Mouse (Mus musculus) small intestine, adult 2 months (tissue): ENCODE data around the gene Msi2. TPM values are rescaled to one million over a fixed set of nuclear protein-coding genes. Genes with fewer than 3 reads are reported as not detected.

Experiments used
- H3K27ac ChIP-seq: fragments of 200-500 bp; 2 replicates; pipeline ENCODE4 v1.5.1; 2012; ENCODE audit warnings: low read depth, low read length, control low read depth, inconsistent platforms; ENCODE audit not compliant: insufficient read depth
- H3K27me3 ChIP-seq: fragments of 200-500 bp; 2 replicates; pipeline ENCODE4 v1.6.1; 2012; ENCODE audit warnings: mild to moderate bottlenecking, moderate library complexity, low read length, inconsistent platforms; ENCODE audit not compliant: control insufficient read depth, insufficient read depth
- H3K36me3 ChIP-seq: fragments of 200-500 bp; 2 replicates; pipeline ENCODE4 v1.6.1; 2012; ENCODE audit warnings: mild to moderate bottlenecking, low read length, control low read depth, inconsistent platforms; ENCODE audit not compliant: control insufficient read depth, insufficient read depth
- H3K4me1 ChIP-seq: fragments of 200-500 bp; 2 replicates; pipeline ENCODE4 v1.6.1; 2012; ENCODE audit warnings: low read length, inconsistent platforms, mixed read lengths; ENCODE audit not compliant: control insufficient read depth, insufficient read depth, insufficient read length
- H3K4me3 ChIP-seq: fragments of 200-500 bp; 2 replicates; pipeline ENCODE4 v1.5.1; 2012; ENCODE audit warnings: low read depth, mild to moderate bottlenecking, control low read depth, inconsistent platforms, low read length, moderate library complexity
- CTCF ChIP-seq: fragments of 200-500 bp; IDR thresholded peaks from 2 replicates; pipeline ENCODE4 v1.5.1; 2012; ENCODE audit warnings: low read depth, mild to moderate bottlenecking, control low read depth, inconsistent platforms, low read length, moderate library complexity, mixed read lengths; ENCODE audit not compliant: insufficient replicate concordance, insufficient read length; ENCODE audit errors: extremely low read depth
- POLR2A ChIP-seq: fragments of 200-500 bp; IDR thresholded peaks from 2 replicates; pipeline ENCODE4 v1.6.1; 2012; ENCODE audit warnings: low read depth, mild to moderate bottlenecking, control low read depth, inconsistent platforms, low read length, moderate library complexity
- WGBS: fragments of 180-500 bp; shearing (Covaris S2); methylation state at CpG from one replicate; pipeline ENCODE4 v1.1.7; 2018; 5-methylcytosine and 5-hydroxymethylcytosine counted together
- polyA plus RNA-seq: library from polyadenylated mRNA; depleted of rRNA; stranded (reverse); fragments of >200 nt; gene quantifications from 2 replicates; pipeline ENCODE4 v1.2.3, GENCODE M21; 2012

The Msi2 gene
- polyA plus RNA-seq, 1 experiment, result 8.8 TPM

GRCm38 (mm10) chr11:88605771-88606170 is 112.5 kb downstream of the Msi2 start:
- no peak for TF ChIP-seq POLR2A
- TF ChIP-seq CTCF, result no peak
- no peaks in the 10 kb centered on the region; the same call in 1 of the 2 replicates for H3K36me3 ChIP-seq
- no peak overlapping the region for H3K27ac ChIP-seq

GRCm38 (mm10) chr11:88605098-88605525 is 113.2 kb downstream of the Msi2 start:
- H3K4me3 ChIP-seq, result no peak overlapping the region
- no peak overlapping the region for H3K27ac ChIP-seq
- no peak for TF ChIP-seq CTCF
- TF ChIP-seq POLR2A, result no peak
- 75% methylated on average over 12 of the region's 12 CpGs for WGBS
- H3K4me1 ChIP-seq, result peaks cover 4% of the 10 kb centered on the region; the same call in 1 of the 2 replicates
- H3K27me3 ChIP-seq, result no peaks in the 10 kb centered on the region
- no peaks in the 10 kb centered on the region; the same call in 1 of the 2 replicates for H3K36me3 ChIP-seq

More at GRCm38 (mm10) chr11:88605771-88606170, 112.5 kb downstream of the Msi2 start:
- Histone ChIP-seq H3K4me3 (no peak overlapping the region), H3K27me3 (no peaks in the 10 kb centered on the region), H3K4me1 (no peaks in the 10 kb centered on the region)
- 87% methylated on average over 6 of the region's 6 CpGs for WGBS

DNA sequence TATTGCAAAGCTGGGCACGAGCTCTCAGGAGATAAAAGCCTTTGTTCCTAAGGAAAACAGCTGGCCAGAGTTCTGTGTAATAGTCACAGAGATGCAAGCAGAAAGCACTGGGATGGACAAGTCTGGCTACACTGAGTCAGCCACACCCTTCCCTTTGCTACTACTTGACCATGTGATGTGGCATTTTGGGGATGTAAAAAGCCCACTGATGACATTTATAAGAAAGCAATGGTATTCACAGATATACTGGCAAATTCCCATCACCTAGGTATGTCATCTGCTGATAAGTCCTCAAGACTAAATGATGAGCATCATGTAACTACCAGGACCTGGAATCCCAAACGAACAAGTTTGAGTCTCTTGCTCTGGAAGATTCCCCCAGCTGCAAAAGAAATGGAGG is 113.7 kb downstream of the Msi2 start:
- WGBS, result 76% methylated on average over 2 of the region's 2 CpGs
- TF ChIP-seq POLR2A (no peak), CTCF (no peak)
- H3K4me3 ChIP-seq, result no peak overlapping the region
- H3K4me1 ChIP-seq, result peaks cover 7% of the 10 kb centered on the region; the same call in 1 of the 2 replicates
- no peak overlapping the region for H3K27ac ChIP-seq
- H3K36me3 ChIP-seq, result no peaks in the 10 kb centered on the region; the same call in 1 of the 2 replicates
- H3K27me3 ChIP-seq, result no peaks in the 10 kb centered on the region

- Histone ChIP-seq H3K36me3 (no peaks in the 10 kb centered on the region; the same call in 1 of the 2 replicates), H3K4me1 (peaks cover 16% of the 10 kb centered on the region), H3K27me3 (no peaks in the 10 kb centered on the region), H3K27ac (no peak overlapping the region), H3K4me3 (no peak overlapping the region)
- TF ChIP-seq CTCF, result no peak
- TF ChIP-seq POLR2A, result no peak
- WGBS, result 88% methylated on average over 11 of the region's 11 CpGs
These were observed 114.9 kb downstream of the Msi2 start for GRCm38 (mm10) chr11:88603366-88603765.

DNA sequence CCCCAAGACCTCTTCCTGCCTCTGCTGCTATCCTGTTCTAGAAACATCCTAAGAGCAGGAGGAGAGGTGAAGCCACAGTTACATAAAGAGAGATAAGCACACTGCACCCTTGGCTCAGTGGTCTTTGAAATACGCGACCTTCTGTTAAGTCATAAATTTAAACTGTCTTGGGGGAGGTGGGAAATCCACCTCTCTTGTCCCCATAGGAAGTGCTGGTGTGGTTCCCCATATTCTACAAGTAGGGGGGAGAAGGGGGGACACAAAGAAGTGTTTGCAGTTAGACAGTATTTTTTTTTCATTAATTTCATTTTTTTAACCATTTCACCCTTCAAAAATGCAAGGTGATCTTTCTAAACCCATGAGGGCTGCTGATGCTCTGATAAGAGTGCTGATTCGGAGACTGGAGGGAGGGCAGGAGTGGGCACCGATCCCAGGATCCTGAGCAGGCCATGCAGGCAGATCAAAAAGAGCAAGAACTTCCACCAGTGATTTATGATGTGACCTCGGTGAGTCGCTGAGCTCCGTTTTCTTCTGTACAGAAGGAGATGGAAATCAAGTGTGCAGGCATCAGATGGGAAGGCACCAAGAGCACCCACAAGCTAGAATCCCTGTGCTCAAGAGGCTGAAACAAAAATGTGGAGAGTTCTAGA is 115.7 kb downstream of the Msi2 start:
- TF ChIP-seq CTCF (no peak), POLR2A (no peak)
- no peaks in the 10 kb centered on the region; the same call in 1 of the 2 replicates for H3K36me3 ChIP-seq
- H3K27ac ChIP-seq, result no peak overlapping the region
- no peaks in the 10 kb centered on the region for H3K27me3 ChIP-seq
- peaks cover 17% of the 10 kb centered on the region for H3K4me1 ChIP-seq
- 58% methylated on average over 7 of the region's 7 CpGs for WGBS
- H3K4me3 ChIP-seq, result no peak overlapping the region

DNA sequence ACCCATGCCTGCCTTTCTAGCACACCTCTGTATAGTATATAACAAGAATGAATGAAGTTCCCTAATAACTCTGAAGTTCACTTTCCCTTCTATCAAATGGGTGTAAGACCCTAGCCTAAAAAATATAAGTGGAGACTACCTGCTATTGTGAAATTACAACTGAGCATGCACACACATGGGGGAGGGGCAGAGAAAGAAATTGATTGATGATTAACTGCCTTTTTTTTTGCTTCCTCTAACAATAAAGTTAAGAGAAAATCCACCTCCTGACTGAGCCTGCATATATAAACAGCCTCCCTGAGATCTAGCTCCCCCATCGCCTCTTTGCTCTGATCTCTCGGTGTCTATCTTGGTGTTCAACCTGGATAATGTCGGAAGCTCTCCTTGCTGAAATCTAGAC is 118.1 kb downstream of the Msi2 start:
- H3K36me3 ChIP-seq, result no peaks in the 10 kb centered on the region; the same call in 1 of the 2 replicates
- H3K4me1 ChIP-seq, result peaks cover 17% of the 10 kb centered on the region
- H3K4me3 ChIP-seq, result no peak overlapping the region
- no peaks in the 10 kb centered on the region for H3K27me3 ChIP-seq
- no peak overlapping the region for H3K27ac ChIP-seq
- no peak for TF ChIP-seq POLR2A
- no peak for TF ChIP-seq CTCF
- 57% methylated on average over 3 of the region's 3 CpGs for WGBS

- 35% methylated on average over 17 of the region's 17 CpGs for WGBS
- Histone ChIP-seq H3K27me3 (no peaks in the 10 kb centered on the region), H3K27ac (peak overlapping the region; percentile 28), H3K36me3 (no peaks in the 10 kb centered on the region; the same call in 1 of the 2 replicates), H3K4me3 (no peak overlapping the region), H3K4me1 (peaks cover 17% of the 10 kb centered on the region)
- TF ChIP-seq CTCF, result no peak
- no peak for TF ChIP-seq POLR2A
These were observed 118.8 kb downstream of the Msi2 start for GRCm38 (mm10) chr11:88599332-88600130.
